Mouse (Mus musculus) MEL (cell line): ENCODE data around the gene Acta2. TPM values are rescaled to one million over a fixed set of nuclear protein-coding genes. Genes with fewer than 3 reads are reported as not detected.

Experiments
- DNase-seq: peaks from one replicate; pipeline ENCODE4 v3.0.0; 2011; ENCODE audit warnings: low read depth, low spot score
- H3K27ac ChIP-seq: 2 replicates; pipeline ENCODE4 v1.5.1; 2012; ENCODE audit warnings: low read depth, mild to moderate bottlenecking, control low read depth, low read length, moderate library complexity; ENCODE audit not compliant: control insufficient read depth
- H3K27me3 ChIP-seq, 2 experiments: fragments of 150-350 bp in 1 of 2; sonication (generic) in 1 of 2; 2 replicates each; pipeline ENCODE4 v1.6.1; 2012; ENCODE audit warnings: low read length in 2 of 2, mild to moderate bottlenecking in 2 of 2, improper control_type of control experiment in 1 of 2, moderate library complexity in 1 of 2; ENCODE audit not compliant: insufficient read depth in 2 of 2, control insufficient read depth in 1 of 2
- H3K36me3 ChIP-seq, 2 experiments: 2 replicates each; pipeline ENCODE4 v1.6.1; 2012 to 2014; ENCODE audit warnings: low read length in 2 of 2, improper control_type of control experiment in 1 of 2, inconsistent platforms in 1 of 2, mild to moderate bottlenecking in 1 of 2; ENCODE audit not compliant: insufficient read depth in 2 of 2, control insufficient read depth in 1 of 2
- H3K4me1 ChIP-seq, 2 experiments: fragments of 150-350 bp in 1 of 2; sonication (generic) in 1 of 2; 2 replicates each; pipeline ENCODE4 v1.6.1; 2012; ENCODE audit warnings: low read length in 2 of 2, improper control_type of control experiment in 1 of 2, mild to moderate bottlenecking in 1 of 2; ENCODE audit not compliant: insufficient read depth in 2 of 2, control insufficient read depth in 1 of 2
- H3K4me3 ChIP-seq, 2 experiments: fragments of 150-350 bp in 1 of 2; sonication (generic) in 1 of 2; 2 replicates each; pipeline ENCODE4 v1.5.1; 2012; ENCODE audit warnings: low read depth in 2 of 2, low read length in 2 of 2, mild to moderate bottlenecking in 2 of 2, moderate library complexity in 2 of 2, control low read depth in 1 of 2, improper control_type of control experiment in 1 of 2; ENCODE audit not compliant: control insufficient read depth in 1 of 2, insufficient read depth in 1 of 2
- H3K79me2 ChIP-seq: 2 replicates; pipeline ENCODE4 v1.6.1; 2012; ENCODE audit warnings: mild to moderate bottlenecking, low read length, moderate library complexity; ENCODE audit not compliant: control insufficient read depth, poor library complexity, insufficient read depth
- H3K9ac ChIP-seq: 2 replicates; pipeline ENCODE4 v1.6.1; 2012; ENCODE audit warnings: low read depth, mild to moderate bottlenecking, control low read depth, low read length, moderate library complexity; ENCODE audit not compliant: control insufficient read depth, poor library complexity, severe bottlenecking
- H3K9me3 ChIP-seq: fragments of 150-350 bp; sonication (generic); replicated peaks from 2 replicates; pipeline ENCODE4 v1.6.1; 2012; ENCODE audit warnings: mild to moderate bottlenecking, low read length, improper control_type of control experiment, moderate library complexity; ENCODE audit not compliant: insufficient read depth
- CHD2 ChIP-seq: IDR thresholded peaks from 2 replicates; pipeline ENCODE4 v1.6.1; 2011; ENCODE audit warnings: low read length, improper control_type of control experiment
- E2F4 ChIP-seq: IDR thresholded peaks from 2 replicates; pipeline ENCODE4 v1.6.1; 2011; ENCODE audit warnings: low read depth, low read length, improper control_type of control experiment, borderline replicate concordance
- ELF1 ChIP-seq: IDR thresholded peaks from 2 replicates; pipeline ENCODE4 v1.6.1; 2014; ENCODE audit warnings: low read depth, mild to moderate bottlenecking, inconsistent platforms, low read length, improper control_type of control experiment, moderate library complexity
- EP300 ChIP-seq, 2 experiments: IDR thresholded peaks; 2 replicates each; pipeline ENCODE4 v1.6.1; 2011; ENCODE audit warnings: improper control_type of control experiment in 2 of 2, low read length in 2 of 2, low read depth in 1 of 2, mild to moderate bottlenecking in 1 of 2
- ETS1 ChIP-seq: IDR thresholded peaks from 2 replicates; pipeline ENCODE4 v1.6.1; 2012; ENCODE audit warnings: low read depth, mild to moderate bottlenecking, inconsistent platforms, low read length, improper control_type of control experiment, moderate library complexity
- GABPA ChIP-seq: IDR thresholded peaks from 2 replicates; pipeline ENCODE4 v1.6.1; 2012; ENCODE audit warnings: low read depth, mild to moderate bottlenecking, inconsistent platforms, low read length, improper control_type of control experiment, moderate library complexity
- GATA1 ChIP-seq: IDR thresholded peaks from 2 replicates; pipeline ENCODE4 v1.6.1; 2011; ENCODE audit warnings: low read depth, low read length, improper control_type of control experiment
- HCFC1 ChIP-seq: IDR thresholded peaks from 2 replicates; pipeline ENCODE4 v1.6.1; 2012; ENCODE audit warnings: low read depth, mild to moderate bottlenecking, inconsistent platforms, low read length, improper control_type of control experiment, moderate library complexity
- KAT2A ChIP-seq: conservative IDR thresholded peaks from 2 replicates; pipeline ENCODE4 v1.6.1; 2012; ENCODE audit warnings: low read depth, low read length, improper control_type of control experiment, inconsistent platforms
- MAFK ChIP-seq: IDR thresholded peaks from 2 replicates; pipeline ENCODE4 v1.6.1; 2011; ENCODE audit warnings: low read depth, mild to moderate bottlenecking, low read length, improper control_type of control experiment, borderline replicate concordance
- MAX ChIP-seq: IDR thresholded peaks from 2 replicates; pipeline ENCODE4 v1.6.1; 2011; ENCODE audit warnings: low read length, improper control_type of control experiment
- MEF2A ChIP-seq: IDR thresholded peaks from 2 replicates; pipeline ENCODE4 v1.6.1; 2014; ENCODE audit warnings: low read depth, mild to moderate bottlenecking, inconsistent platforms, low read length, improper control_type of control experiment; ENCODE audit not compliant: poor library complexity, insufficient replicate concordance, severe bottlenecking; ENCODE audit errors: extremely low read depth
- MXI1 ChIP-seq: IDR thresholded peaks from 2 replicates; pipeline ENCODE4 v1.6.1; 2011; ENCODE audit warnings: mild to moderate bottlenecking, low read depth, low read length, improper control_type of control experiment
- MYC ChIP-seq: IDR thresholded peaks from 2 replicates; pipeline ENCODE4 v1.6.1; 2011; ENCODE audit warnings: low read depth, mild to moderate bottlenecking, low read length, improper control_type of control experiment, moderate library complexity
- NRF1 ChIP-seq: IDR thresholded peaks from 2 replicates; pipeline ENCODE4 v1.6.1; 2014; ENCODE audit warnings: low read depth, mild to moderate bottlenecking, inconsistent platforms, low read length, improper control_type of control experiment, moderate library complexity; ENCODE audit not compliant: poor library complexity, insufficient read depth, severe bottlenecking
- POLR2A ChIP-seq, 2 experiments: IDR thresholded peaks; 2 replicates each; pipeline ENCODE4 v1.6.1; 2011 to 2012; ENCODE audit warnings: low read length in 2 of 2, mild to moderate bottlenecking in 2 of 2, control low read depth in 1 of 2, improper control_type of control experiment in 1 of 2, low read depth in 1 of 2, moderate library complexity in 1 of 2; ENCODE audit not compliant: control insufficient read depth in 1 of 2, insufficient read depth in 1 of 2, poor library complexity in 1 of 2
- TAL1 ChIP-seq: IDR thresholded peaks from 2 replicates; pipeline ENCODE4 v1.6.1; 2012; ENCODE audit warnings: mild to moderate bottlenecking, inconsistent platforms, low read length, moderate library complexity, mixed read lengths
- TCF12 ChIP-seq: IDR thresholded peaks from 2 replicates; pipeline ENCODE4 v1.6.1; 2014; ENCODE audit warnings: low read depth, mild to moderate bottlenecking, inconsistent platforms, low read length, improper control_type of control experiment, moderate library complexity
- UBTF ChIP-seq: IDR thresholded peaks from 2 replicates; pipeline ENCODE4 v1.6.1; 2012; ENCODE audit warnings: low read depth, mild to moderate bottlenecking, inconsistent platforms, low read length, improper control_type of control experiment, moderate library complexity, borderline replicate concordance; ENCODE audit not compliant: insufficient read depth
- USF1 ChIP-seq: IDR thresholded peaks from 2 replicates; pipeline ENCODE4 v1.6.1; 2014; ENCODE audit warnings: low read depth, mild to moderate bottlenecking, inconsistent platforms, low read length, improper control_type of control experiment, moderate library complexity
- USF2 ChIP-seq, 2 experiments: IDR thresholded peaks; 2 replicates each; pipeline ENCODE4 v1.6.1; 2011 to 2012; ENCODE audit warnings: improper control_type of control experiment in 2 of 2, low read length in 2 of 2, borderline replicate concordance in 1 of 2, inconsistent platforms in 1 of 2, low read depth in 1 of 2, mild to moderate bottlenecking in 1 of 2; ENCODE audit not compliant: insufficient read depth in 1 of 2
- ZC3H11A ChIP-seq: IDR thresholded peaks from 2 replicates; pipeline ENCODE4 v1.6.1; 2012; ENCODE audit warnings: low read depth, mild to moderate bottlenecking, inconsistent platforms, low read length, improper control_type of control experiment
- ZKSCAN1 ChIP-seq: IDR thresholded peaks from 2 replicates; pipeline ENCODE4 v1.6.1; 2012; ENCODE audit warnings: low read depth, mild to moderate bottlenecking, inconsistent platforms, low read length, improper control_type of control experiment, moderate library complexity
- ZMIZ1 ChIP-seq: IDR thresholded peaks from 2 replicates; pipeline ENCODE4 v1.6.1; 2012; ENCODE audit warnings: low read depth, mild to moderate bottlenecking, inconsistent platforms, low read length, improper control_type of control experiment, moderate library complexity
- ZNF384 ChIP-seq: IDR thresholded peaks from 2 replicates; pipeline ENCODE4 v1.6.1; 2012; ENCODE audit warnings: low read depth, mild to moderate bottlenecking, inconsistent platforms, low read length, improper control_type of control experiment
- polyA plus RNA-seq, 2 experiments: library from polyadenylated mRNA; stranded (reverse) in 1 of 2; unstranded in 1 of 2; fragments of >175 nt in 1 of 2; fragments of >200 nt in 1 of 2; gene quantifications; 2 replicates each; pipeline versions ENCODE4 v1.2.1 to v1.2.4; 2012; ENCODE audit warnings: low replicate concordance in 2 of 2, low read depth in 1 of 2; ENCODE audit not compliant: insufficient read length in 2 of 2, insufficient read depth in 1 of 2, missing spikeins in 1 of 2
- total RNA-seq: library from RNA; depleted of rRNA; stranded (reverse); fragments of 300-350 nt; gene quantifications from 2 replicates; pipeline ENCODE4 v1.2.3, GENCODE M21; 2012

Acta2 gene
- total and polyA plus RNA-seq, 3 experiments: not detected

DNA sequence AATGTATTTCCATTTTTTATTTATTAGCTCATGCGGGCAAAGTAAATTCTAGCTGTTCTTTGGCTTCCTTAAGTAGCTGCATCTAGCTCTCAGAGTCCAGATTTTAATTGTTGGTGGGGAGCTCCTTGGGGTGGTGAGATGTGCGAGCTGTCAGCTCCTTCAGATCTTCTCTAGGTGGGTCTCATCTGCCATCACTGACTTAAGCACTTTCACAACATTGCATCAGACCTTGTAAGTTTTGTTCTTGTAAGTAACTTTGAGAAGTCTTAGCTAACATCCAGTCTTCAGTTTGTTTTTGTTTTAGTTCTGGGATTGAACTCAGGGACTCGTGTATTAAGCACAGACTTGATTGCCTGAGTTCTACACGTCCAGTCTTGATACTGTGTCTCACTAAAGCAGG lies 56.5 kb downstream of the Acta2 start:
- no peaks in the 10 kb centered on the region for H3K79me2 ChIP-seq
- no peak for DNase-seq
- no peak overlapping the region for H3K27ac ChIP-seq
- H3K4me1 ChIP-seq: no peaks in the 10 kb centered on the region
- no peak for TF ChIP-seq EP300 (IDR thresholded peaks at IDR 0.05; ENCODE audit: low read depth in 1 of 2, low read length in 2 of 2)
- H3K36me3 ChIP-seq: no peaks in the 10 kb centered on the region
- no peaks in the 10 kb centered on the region for H3K9me3 ChIP-seq
- no peak overlapping the region for H3K9ac ChIP-seq
- H3K4me3 ChIP-seq: no peak overlapping the region
- no peaks in the 10 kb centered on the region for H3K27me3 ChIP-seq

DNA sequence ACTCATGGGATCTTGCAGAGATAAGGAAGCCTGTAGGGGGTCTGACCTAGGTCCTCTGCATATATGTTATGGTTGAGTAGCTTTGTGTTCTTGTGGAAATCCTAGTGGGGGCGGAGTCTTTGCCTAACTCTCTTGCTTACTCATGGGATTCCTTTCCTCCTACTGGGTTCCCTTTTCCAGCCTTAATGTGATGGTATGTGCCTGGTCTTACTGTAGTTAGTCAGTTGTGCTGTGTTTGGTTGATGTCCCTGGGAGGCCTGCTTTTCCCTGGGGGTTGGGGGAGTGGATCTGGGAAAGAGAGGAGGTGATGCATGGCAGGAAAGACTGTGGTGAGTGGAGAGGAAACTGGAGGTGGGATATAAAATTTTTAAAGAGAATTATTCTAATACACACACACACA lies 57.3 kb downstream of the Acta2 start:
- H3K9me3 ChIP-seq: no peaks in the 10 kb centered on the region
- no peaks in the 10 kb centered on the region for H3K4me1 ChIP-seq
- no peak overlapping the region for H3K4me3 ChIP-seq
- H3K36me3 ChIP-seq: no peaks in the 10 kb centered on the region
- H3K79me2 ChIP-seq: no peaks in the 10 kb centered on the region
- no peak overlapping the region for H3K9ac ChIP-seq
- no peaks in the 10 kb centered on the region for H3K27me3 ChIP-seq
- H3K27ac ChIP-seq: no peak overlapping the region
- TF ChIP-seq MYC (no peak), MXI1 (no peak), CHD2 (no peak), ZMIZ1 (no peak), TCF12 (no peak), HCFC1 (no peak), ETS1 (no peak), ZC3H11A (no peak), UBTF (no peak), EP300 (IDR thresholded peaks at IDR 0.05; ENCODE audit: low read depth in 1 of 2, low read length in 2 of 2) (no peak), GATA1 (no peak), ZNF384 (no peak)
- no peak for DNase-seq

DNA sequence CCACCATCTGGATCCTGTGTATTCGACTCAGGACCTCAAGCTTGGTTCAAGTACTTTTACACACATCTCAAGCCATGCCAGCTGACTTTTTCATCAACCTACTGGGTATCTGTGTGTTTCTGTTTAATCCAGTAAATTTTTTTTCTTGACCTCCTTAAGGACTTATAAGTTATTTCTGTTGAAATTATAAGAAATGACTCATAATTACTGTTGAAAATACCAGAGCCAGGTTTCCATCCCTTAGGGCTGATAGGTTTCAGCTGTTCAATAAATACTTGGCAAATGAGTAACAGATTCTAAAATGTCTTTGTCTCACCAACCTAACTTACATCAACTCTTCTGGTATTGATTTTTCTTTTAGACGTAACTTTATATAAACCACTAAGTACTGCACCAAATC lies 60.4 kb downstream of the Acta2 start:
- H3K4me3 ChIP-seq: no peak overlapping the region
- no peak overlapping the region for H3K27ac ChIP-seq
- TF ChIP-seq USF2 (IDR thresholded peaks at IDR 0.05; ENCODE audit: borderline replicate concordance in 1 of 2, insufficient read depth in 1 of 2, low read depth in 1 of 2, low read length in 2 of 2) (no peak), MAFK (no peak), CHD2 (no peak), ETS1 (no peak), HCFC1 (no peak), TAL1 (no peak), MAX (no peak), GABPA (no peak), ELF1 (no peak), POLR2A (IDR thresholded peaks at IDR 0.05; ENCODE audit: control insufficient read depth in 1 of 2, insufficient read depth in 1 of 2, low read depth in 1 of 2, low read length in 2 of 2, poor library complexity in 1 of 2) (no peak), E2F4 (no peak), USF1 (no peak), KAT2A (no peak), ZKSCAN1 (no peak), ZC3H11A (no peak), UBTF (no peak), MEF2A (no peak), EP300 (IDR thresholded peaks at IDR 0.05; ENCODE audit: low read depth in 1 of 2, low read length in 2 of 2) (no peak), NRF1 (no peak)

More for the DNA sequence above, 60.4 kb downstream of the Acta2 start:
- Histone ChIP-seq H3K36me3 (no peaks in the 10 kb centered on the region), H3K4me1 (no peaks in the 10 kb centered on the region), H3K79me2 (no peaks in the 10 kb centered on the region), H3K27me3 (no peaks in the 10 kb centered on the region), H3K9ac (no peak overlapping the region), H3K9me3 (no peaks in the 10 kb centered on the region)
- DNase-seq: no peak
